Mouse (Mus musculus) lung, adult 2 months (tissue): Measurements from ENCODE around the gene Phf13.

ENCODE experiments used
- CTCF ChIP-seq: fragments of 200-500 bp; IDR thresholded peaks from 2 replicates; pipeline ENCODE4 v1.5.1; 2011; ENCODE audit warnings: mild to moderate bottlenecking, low read length, control low read depth; ENCODE audit not compliant: insufficient read depth
- POLR2A ChIP-seq: fragments of 200-500 bp; IDR thresholded peaks from 2 replicates; pipeline ENCODE4 v1.6.1; 2011; ENCODE audit warnings: low read depth, mild to moderate bottlenecking, control low read depth, low read length, borderline replicate concordance; ENCODE audit errors: extremely low read depth

DNA sequence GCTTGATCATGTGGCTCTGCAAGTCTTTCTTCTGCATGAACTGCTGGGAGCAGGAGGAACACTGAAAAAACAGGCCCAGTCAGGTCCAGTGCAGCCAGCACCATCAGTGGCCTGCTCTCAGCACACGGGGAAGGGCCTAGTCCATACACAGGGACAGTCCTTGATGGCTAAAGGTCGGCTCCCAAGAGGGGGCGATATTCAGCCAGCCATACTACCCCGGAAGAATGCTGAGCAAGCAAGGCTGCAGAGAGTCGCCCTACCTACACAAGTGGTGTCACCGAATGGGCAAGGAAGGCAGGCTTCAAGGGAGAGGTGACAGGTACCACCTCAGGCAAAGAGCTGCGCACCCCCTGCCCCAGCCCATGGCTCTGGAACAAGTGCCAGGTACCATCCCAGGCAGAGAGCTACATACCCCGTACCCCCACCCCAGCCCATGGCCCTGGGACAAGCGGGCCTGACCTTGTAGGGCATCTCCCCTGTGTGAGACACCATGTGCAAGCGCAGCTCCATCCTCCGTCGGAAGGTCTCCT, 25.6 kb upstream of the Phf13 start:
- TF ChIP-seq POLR2A (no peak), CTCF (peak; percentile 11; the same call in 1 of the 2 replicates)
